Mouse (Mus musculus) midbrain, embryonic 16.5 days (tissue): Measurements from ENCODE around the gene Bag1. TPM values are rescaled to one million over a fixed set of nuclear protein-coding genes. Genes with fewer than 3 reads are reported as not detected.

Source experiments
- ATAC-seq: fragments of 200-750 bp; cut with Nextera tagmentation; 2 replicates; pipeline ENCODE4 v1.8.0; 2017; ENCODE audit warnings: moderate TSS enrichment
- H3K27ac ChIP-seq: fragments of 300-500 bp; sonication (generic); 2 replicates; pipeline ENCODE4 v1.5.1; 2014; ENCODE audit warnings: mild to moderate bottlenecking, low read length, mixed read lengths
- H3K27me3 ChIP-seq: fragments of 300-500 bp; sonication (generic); 2 replicates; pipeline ENCODE4 v1.6.1; 2014; ENCODE audit warnings: low read depth, low read length, mixed read lengths; ENCODE audit not compliant: control insufficient read depth, insufficient read depth
- H3K36me3 ChIP-seq: fragments of 300-500 bp; sonication (generic); 2 replicates; pipeline ENCODE4 v1.6.1; 2014; ENCODE audit warnings: mild to moderate bottlenecking, low read length, moderate library complexity, mixed read lengths; ENCODE audit not compliant: control insufficient read depth, insufficient read depth
- H3K4me1 ChIP-seq: fragments of 300-500 bp; sonication (generic); 2 replicates; pipeline ENCODE4 v1.6.1; 2014; ENCODE audit warnings: mild to moderate bottlenecking, low read length, mixed read lengths; ENCODE audit not compliant: control insufficient read depth, insufficient read depth
- H3K4me2 ChIP-seq: fragments of 300-500 bp; sonication (generic); 2 replicates; pipeline ENCODE4 v1.6.1; 2014; ENCODE audit warnings: mild to moderate bottlenecking, low read length, mixed read lengths
- H3K4me3 ChIP-seq: fragments of 300-500 bp; sonication (generic); 2 replicates; pipeline ENCODE4 v1.5.1; 2014; ENCODE audit warnings: low read depth, mild to moderate bottlenecking, low read length, moderate library complexity, mixed read lengths
- H3K9ac ChIP-seq: fragments of 300-500 bp; sonication (generic); 2 replicates; pipeline ENCODE4 v1.6.1; 2014; ENCODE audit warnings: low read depth, low read length, mixed read lengths
- H3K9me3 ChIP-seq: fragments of 300-500 bp; sonication (generic); replicated peaks from 2 replicates; pipeline ENCODE4 v1.6.1; 2014; ENCODE audit warnings: mild to moderate bottlenecking, low read length, mixed read lengths; ENCODE audit not compliant: control insufficient read depth, poor library complexity, severe bottlenecking
- WGBS: fragments of 180-500 bp; shearing (Covaris S2); extraction: QIAGEN DNeasy Blood & Tissue Kit; methylation state at CpG from one replicate; pipeline ENCODE4 v1.1.7; 2014; 5-methylcytosine and 5-hydroxymethylcytosine counted together
- microRNA-seq: library from miRNA; unstranded; fragments of <30 nt; microRNA quantifications from one replicate; pipeline ENCODE4, GENCODE M21; 2017
- polyA plus RNA-seq: library from polyadenylated mRNA; unstranded; fragments of >200 nt; fragmentation: Nextera tagmentation; extraction: Ambion mirVana; gene quantifications from 2 replicates; pipeline ENCODE4 v1.2.1, GENCODE M21; 2015

The Bag1 gene
- polyA plus RNA-seq, 1 experiment from 2014 or later, result 166 TPM

GRCm38 (mm10) chr4:40888839-40889238 lies 59.3 kb downstream of the Bag1 start:
- Histone ChIP-seq H3K4me1 (no peaks in the 10 kb centered on the region), H3K9ac (no peak overlapping the region), H3K27ac (no peak overlapping the region), H3K27me3 (no peaks in the 10 kb centered on the region), H3K4me3 (no peak overlapping the region), H3K4me2 (no peak overlapping the region), H3K9me3 (no peaks in the 10 kb centered on the region), H3K36me3 (no peaks in the 10 kb centered on the region)
- 84% methylated on average over 11 of the region's 11 CpGs for WGBS
- no peak for ATAC-seq

Small RNAs within 50 kb of the gene (microRNA-seq; reads per million reads assigned to microRNA genes)
- 1.9 reads per million, percentile 5 among the genes with 10 or more reads in this experiment for gene Mir3094

Other genes starting within 250 kb of the Bag1 start
- 46.7 and 50.6 TPM in 2 replicates for gene Aptx, start 245.1 kb downstream of the Bag1 start, polyA plus RNA-seq
- 659 and 720 TPM in 2 replicates for gene Dnaja1, start 226.1 kb downstream of the Bag1 start, polyA plus RNA-seq
- 110 and 117 TPM in 2 replicates for gene Smu1, start 190.4 kb downstream of the Bag1 start, polyA plus RNA-seq
- 5.8 and 6.4 TPM in 2 replicates for gene B4galt1, start 94.3 kb downstream of the Bag1 start, polyA plus RNA-seq
- gene Spink4, start 28.2 kb downstream of the Bag1 start, polyA plus RNA-seq, result not detected in 2 replicates
- gene Chmp5, start 113 bp upstream of the Bag1 start, polyA plus RNA-seq, result 157 and 161 TPM in 2 replicates
- 115 and 120 TPM in 2 replicates for gene Nfx1, start 22.6 kb upstream of the Bag1 start, polyA plus RNA-seq
- not detected in 2 replicates for gene Aqp7, start 99.8 kb upstream of the Bag1 start, polyA plus RNA-seq
- gene Aqp3, start 149.9 kb upstream of the Bag1 start, polyA plus RNA-seq, result 0.24 and 0.41 TPM in 2 replicates
- gene Nol6, start 176.2 kb upstream of the Bag1 start, polyA plus RNA-seq, result 40.9 and 43.6 TPM in 2 replicates
- gene Ube2r2, start 187.4 kb upstream of the Bag1 start, polyA plus RNA-seq, result 51.1 and 57.5 TPM in 2 replicates